Mouse (Mus musculus) 3134 (cell line): Measurements from ENCODE around the gene Fkbp6.
"Not testable (repeated sequence)": the region's sequence is repeated elsewhere in the genome, so short reads cannot be mapped to it uniquely, and the experiment has no call there.

ENCODE experiments used
- DNase-seq: peaks from one replicate; pipeline ENCODE4 v3.0.0-alpha.2; 2011; ENCODE audit warnings: low spot score; ENCODE audit not compliant: insufficient read length; ENCODE audit errors: extremely low read depth

The Fkbp6 gene

GRCm38 (mm10) chr5:135349862-135350261 lies at the start of gene Fkbp6:
TSS of gene Fkbp6 (minus strand) at chr5:135350044.
- DNase-seq, result no peak

- no peak for DNase-seq
Measured at GRCm38 (mm10) chr5:135399382-135399781, 49.5 kb upstream of the Fkbp6 start.

- DNase-seq, result no peak
Measured at GRCm38 (mm10) chr5:135395826-135396225, 46.0 kb upstream of the Fkbp6 start.

GRCm38 (mm10) chr5:135394004-135394823 lies 44.4 kb upstream of the Fkbp6 start, which contains the start of gene Pom121:
TSS of gene Pom121 (minus strand) at chr5:135394546.
- DNase-seq, result peak; percentile 98

GRCm38 (mm10) chr5:135383771-135384170 lies 33.9 kb upstream of the Fkbp6 start:
- no peak for DNase-seq

- DNase-seq, result no peak
Measured at GRCm38 (mm10) chr5:135382746-135383145, 32.9 kb upstream of the Fkbp6 start.

- peak; percentile 71 for DNase-seq
Measured at GRCm38 (mm10) chr5:135381356-135381925, 31.6 kb upstream of the Fkbp6 start.

- no peak for DNase-seq
Measured at GRCm38 (mm10) chr5:135380681-135381080, 30.8 kb upstream of the Fkbp6 start.

GRCm38 (mm10) chr5:135376341-135376740 lies 26.5 kb upstream of the Fkbp6 start:
- DNase-seq, result no peak

- DNase-seq, result no peak
Measured at GRCm38 (mm10) chr5:135375167-135375566, 25.3 kb upstream of the Fkbp6 start.

GRCm38 (mm10) chr5:135373601-135374000 lies 23.8 kb upstream of the Fkbp6 start:
- DNase-seq, result no peak

- no peak for DNase-seq
Measured at GRCm38 (mm10) chr5:135371195-135371594, 21.4 kb upstream of the Fkbp6 start.

- DNase-seq, result peak; percentile 86
Measured at GRCm38 (mm10) chr5:135369787-135370654, 20.2 kb upstream of the Fkbp6 start, which contains the start of gene Nsun5. TSS of gene Nsun5 (plus strand) at chr5:135369953.

- DNase-seq, result not testable (repeated sequence)
Measured at GRCm38 (mm10) chr5:135369196-135369595, 19.4 kb upstream of the Fkbp6 start.

GRCm38 (mm10) chr5:135368312-135368711 lies 18.5 kb upstream of the Fkbp6 start:
- no peak for DNase-seq

- no peak for DNase-seq
Measured at GRCm38 (mm10) chr5:135367841-135368240, 18.0 kb upstream of the Fkbp6 start.

- DNase-seq, result no peak
Measured at GRCm38 (mm10) chr5:135363540-135363939, 13.7 kb upstream of the Fkbp6 start.

GRCm38 (mm10) chr5:135362572-135362971 lies 12.7 kb upstream of the Fkbp6 start:
- no peak for DNase-seq

GRCm38 (mm10) chr5:135359772-135360171 lies 9.9 kb upstream of the Fkbp6 start:
- DNase-seq, result no peak

GRCm38 (mm10) chr5:135357556-135357955 lies 7.7 kb upstream of the Fkbp6 start:
- no peak for DNase-seq

GRCm38 (mm10) chr5:135356090-135356489 lies 6.2 kb upstream of the Fkbp6 start:
- no peak for DNase-seq
